Mouse (Mus musculus): ENCODE data around the gene Mcemp1. TPM values are rescaled to one million over a fixed set of nuclear protein-coding genes. Genes with fewer than 3 reads are reported as not detected.
A peak's percentile ranks its signal among the peaks of the same experiment; 100 is the strongest.

Mcemp1 gene
- total RNA-seq, 2 experiments from 2014 or later, result 18.9 to 33.6 TPM

GRCm38 (mm10) chr8:3670388-3670787 is 4.8 kb downstream of the Mcemp1 start:
- peak; percentile 47 for ATAC-seq (replicated peaks; ENCODE audit: poor library complexity, severe bottlenecking)

GRCm38 (mm10) chr8:3671980-3672491 is 6.5 kb downstream of the Mcemp1 start, which contains the start of gene Fcor:
Gene Fcor, minus strand, starts transcription at chr8:3672362.
- peak; percentile 54 for ATAC-seq (replicated peaks; ENCODE audit: poor library complexity, severe bottlenecking)

- no peak for ATAC-seq (replicated peaks; ENCODE audit: poor library complexity, severe bottlenecking)
Observed at GRCm38 (mm10) chr8:3674671-3675070, 9.1 kb downstream of the Mcemp1 start.

GRCm38 (mm10) chr8:3676131-3676992 is 10.8 kb downstream of the Mcemp1 start, which contains the start of gene Trappc5:
Gene Trappc5, plus strand, starts transcription at chr8:3676299.
- peak; percentile 72 for ATAC-seq (replicated peaks; ENCODE audit: poor library complexity, severe bottlenecking)

- ATAC-seq (replicated peaks; ENCODE audit: poor library complexity, severe bottlenecking), result peak; percentile 43
Observed at GRCm38 (mm10) chr8:3676993-3677579, 11.5 kb downstream of the Mcemp1 start.

GRCm38 (mm10) chr8:3678831-3679230 is 13.3 kb downstream of the Mcemp1 start:
- ATAC-seq (replicated peaks; ENCODE audit: poor library complexity, severe bottlenecking), result no peak

- ATAC-seq (replicated peaks; ENCODE audit: poor library complexity, severe bottlenecking), result no peak
Observed at GRCm38 (mm10) chr8:3679236-3679635, 13.7 kb downstream of the Mcemp1 start.

- no peak for ATAC-seq (replicated peaks; ENCODE audit: poor library complexity, severe bottlenecking)
Observed at GRCm38 (mm10) chr8:3679656-3680055, 14.1 kb downstream of the Mcemp1 start.

- no peak for ATAC-seq (replicated peaks; ENCODE audit: poor library complexity, severe bottlenecking)
Observed at GRCm38 (mm10) chr8:3682435-3682834, 16.9 kb downstream of the Mcemp1 start.

- ATAC-seq (replicated peaks; ENCODE audit: poor library complexity, severe bottlenecking), result peak; percentile 27
Observed at GRCm38 (mm10) chr8:3683408-3684176, 18.0 kb downstream of the Mcemp1 start.

- ATAC-seq (replicated peaks; ENCODE audit: poor library complexity, severe bottlenecking), result no peak
Observed at GRCm38 (mm10) chr8:3684530-3684929, 19.0 kb downstream of the Mcemp1 start.

- ATAC-seq (replicated peaks; ENCODE audit: poor library complexity, severe bottlenecking), result no peak
Observed at GRCm38 (mm10) chr8:3685422-3685821, 19.9 kb downstream of the Mcemp1 start.

GRCm38 (mm10) chr8:3687537-3687936 is 22.0 kb downstream of the Mcemp1 start:
- ATAC-seq (replicated peaks; ENCODE audit: poor library complexity, severe bottlenecking), result peak; percentile 38

GRCm38 (mm10) chr8:3690774-3691173 is 25.2 kb downstream of the Mcemp1 start:
- no peak for ATAC-seq (replicated peaks; ENCODE audit: poor library complexity, severe bottlenecking)

GRCm38 (mm10) chr8:3694121-3694520 is 28.6 kb downstream of the Mcemp1 start, which contains the start of gene Fcer2a:
Gene Fcer2a, minus strand, starts transcription at chr8:3694175.
- no peak for ATAC-seq (replicated peaks; ENCODE audit: poor library complexity, severe bottlenecking)

GRCm38 (mm10) chr8:3701491-3701890 is 35.9 kb downstream of the Mcemp1 start:
- ATAC-seq (replicated peaks; ENCODE audit: poor library complexity, severe bottlenecking), result peak; percentile 71

- peak; percentile 48 for ATAC-seq (replicated peaks; ENCODE audit: poor library complexity, severe bottlenecking)
Observed at GRCm38 (mm10) chr8:3705711-3706110, 40.2 kb downstream of the Mcemp1 start.

GRCm38 (mm10) chr8:3707611-3708010 is 42.1 kb downstream of the Mcemp1 start:
- no peak for ATAC-seq (replicated peaks; ENCODE audit: poor library complexity, severe bottlenecking)

GRCm38 (mm10) chr8:3710312-3710711 is 44.8 kb downstream of the Mcemp1 start:
- ATAC-seq (replicated peaks; ENCODE audit: poor library complexity, severe bottlenecking), result peak; percentile 18; the same call in 1 of the 2 replicates

- ATAC-seq (replicated peaks; ENCODE audit: poor library complexity, severe bottlenecking), result peak; percentile 82
Observed at GRCm38 (mm10) chr8:3711646-3712045, 46.1 kb downstream of the Mcemp1 start.

Measured in granulocyte monocyte progenitor cell, adult 5-6 weeks (primary cell).